Mouse (Mus musculus) B cell, adult 2 months (primary cell): ENCODE data around the gene Bhlha15.

ENCODE experiments used
- DNase-seq, 2 experiments: peaks; one replicate each; pipeline ENCODE4 v3.0.0; 2022

Bhlha15 gene

DNA sequence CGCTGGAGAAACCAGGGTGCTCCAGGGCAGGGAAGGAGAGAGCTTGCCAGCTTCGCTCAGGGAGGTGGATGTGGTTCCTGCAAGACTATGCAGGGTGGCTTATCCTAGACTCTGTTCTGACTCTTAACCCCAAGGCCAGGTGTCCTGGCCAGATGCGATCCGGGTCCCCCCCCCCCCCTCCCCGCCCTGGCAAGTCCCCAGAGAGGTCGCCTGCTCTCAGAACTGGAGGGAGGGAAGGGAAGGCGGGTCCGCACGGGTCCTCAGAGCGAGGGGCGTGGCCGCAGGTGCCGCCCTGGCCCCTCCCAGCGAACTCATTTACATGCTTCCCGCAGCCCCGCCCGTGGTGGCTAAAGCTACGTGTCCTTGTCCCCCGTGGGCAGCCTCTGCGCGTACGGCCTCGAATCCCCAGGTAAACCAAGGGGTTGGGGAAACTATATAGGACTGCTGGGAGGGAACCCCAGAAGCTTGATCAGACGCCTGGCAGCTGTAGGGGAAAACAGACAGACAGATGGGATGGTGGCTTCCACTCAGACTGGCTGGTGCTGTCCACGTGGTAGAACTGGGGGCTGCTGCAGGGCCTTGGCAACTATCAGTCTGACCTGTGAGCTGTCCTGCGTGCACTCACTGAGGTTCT is at the start of gene Bhlha15:
Gene Bhlha15 (plus strand): TSS at position 337 of the 634 bp plus-strand sequence.
- peak; percentile 78 to 79 for DNase-seq

DNA sequence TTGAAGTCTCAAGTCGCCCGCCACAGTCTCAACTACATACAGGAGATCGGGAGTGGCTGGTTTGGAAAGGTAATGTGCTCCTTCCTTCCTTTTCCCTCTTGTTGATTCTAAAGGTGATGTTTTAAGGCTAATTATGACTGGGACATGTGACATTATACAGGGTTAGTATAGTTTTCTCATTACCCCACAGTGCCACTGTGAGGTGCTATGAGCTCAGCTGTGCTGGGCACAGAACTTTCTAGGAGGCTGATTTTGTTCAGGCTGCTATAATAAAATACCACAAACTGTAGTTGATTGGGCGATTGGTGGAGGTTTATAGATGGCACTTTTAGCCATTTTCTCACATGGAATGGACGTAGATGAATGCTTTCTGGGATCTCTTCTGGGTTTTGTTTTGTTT is 46.6 kb upstream of the Bhlha15 start:
- DNase-seq, result no peak

DNA sequence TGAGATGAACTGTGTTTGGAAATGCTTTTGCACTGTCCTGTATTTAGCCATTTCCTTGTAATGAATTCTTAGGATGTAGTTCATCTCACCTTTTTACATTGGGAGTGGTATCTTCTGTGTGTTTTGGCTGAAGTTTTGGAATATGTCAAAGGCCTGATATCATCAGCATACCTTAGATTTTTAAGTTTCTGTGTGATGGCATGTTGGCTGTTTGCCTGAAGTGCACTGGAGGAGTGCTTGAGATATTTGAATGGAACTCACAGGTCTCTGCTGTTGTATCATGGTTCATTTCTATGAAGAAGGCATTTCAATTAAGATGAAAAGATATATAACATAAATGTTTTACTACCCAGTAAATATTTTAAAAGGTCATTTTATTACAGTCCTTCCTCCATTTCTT is 43.2 kb upstream of the Bhlha15 start:
- no peak for DNase-seq

DNA sequence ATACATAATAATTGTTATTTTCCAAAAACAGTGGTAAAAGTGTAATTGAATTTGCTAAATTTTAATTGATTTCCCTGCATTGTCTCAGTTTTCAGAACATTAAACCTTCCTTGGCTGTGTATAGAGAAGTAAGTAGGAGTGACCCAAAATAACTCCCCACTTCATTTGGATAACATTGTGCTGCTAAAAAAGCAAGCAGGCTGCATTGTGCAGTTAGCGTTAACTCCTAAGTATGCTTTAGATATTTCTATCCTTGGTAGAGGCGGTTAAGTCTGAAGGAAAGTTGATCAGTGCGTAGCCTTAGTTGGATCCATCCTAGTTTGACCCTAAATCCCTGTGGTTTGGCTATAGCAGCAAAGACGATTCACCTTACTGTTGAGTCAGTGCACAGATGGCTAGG is 40.6 kb upstream of the Bhlha15 start:
- no peak for DNase-seq

DNA sequence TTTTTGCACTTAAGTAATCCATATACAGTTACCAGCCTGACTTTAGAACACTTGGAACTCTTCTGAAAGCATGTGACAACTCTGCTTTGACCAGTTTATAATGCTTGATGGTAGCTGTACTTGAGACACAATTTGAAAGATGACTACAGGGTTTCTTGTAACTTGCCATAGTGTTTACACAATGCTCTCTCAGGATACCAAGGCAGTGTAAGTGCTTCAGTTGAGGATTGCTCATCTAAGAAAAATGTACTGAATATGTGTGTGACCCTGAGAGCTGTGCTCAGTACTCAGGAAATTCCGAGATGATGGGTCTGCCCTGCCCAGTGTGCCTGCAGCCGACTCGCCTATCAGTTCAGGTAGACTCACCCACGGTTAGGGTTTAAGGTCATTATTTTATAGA is 38.8 kb upstream of the Bhlha15 start:
- DNase-seq, result no peak

DNA sequence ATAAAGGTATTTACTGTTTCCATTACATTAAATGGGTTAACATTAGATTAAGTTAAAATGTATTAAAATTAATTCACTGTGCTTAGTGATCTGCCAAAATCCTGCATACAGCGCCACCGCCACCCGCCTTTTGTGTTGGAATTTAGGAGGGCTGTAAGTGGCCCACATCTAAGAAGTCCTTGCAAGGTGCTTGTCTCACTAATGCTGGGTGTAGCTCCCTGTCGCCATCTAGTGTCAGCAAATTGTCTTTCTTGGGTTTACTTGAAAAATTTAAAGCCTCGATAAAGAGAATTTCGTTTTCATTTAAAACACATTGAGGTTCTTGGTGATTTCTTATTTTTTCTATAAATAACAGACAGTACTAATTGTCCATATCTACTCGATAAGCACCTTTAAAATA is 35.6 kb upstream of the Bhlha15 start:
- peak; percentile 78 to 81 for DNase-seq

DNA sequence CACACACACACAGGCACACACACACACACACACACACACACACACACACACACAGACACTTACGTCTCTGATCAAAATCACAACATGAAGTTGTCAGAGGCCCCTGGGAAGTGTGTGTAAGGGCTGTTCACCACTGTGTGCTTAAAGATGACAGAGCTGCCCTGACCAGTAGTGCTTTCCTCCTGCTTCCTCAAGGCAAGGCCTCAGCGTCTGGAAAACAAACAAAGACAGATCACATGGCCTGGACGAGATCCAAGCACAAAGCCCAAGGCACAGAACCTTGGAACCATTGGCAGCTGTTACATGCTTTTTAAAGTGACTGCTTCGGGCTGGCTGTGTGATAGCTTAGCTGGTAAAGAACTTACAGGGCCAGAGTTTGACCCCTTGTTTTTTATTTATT is 31.5 kb upstream of the Bhlha15 start:
- no peak for DNase-seq

DNA sequence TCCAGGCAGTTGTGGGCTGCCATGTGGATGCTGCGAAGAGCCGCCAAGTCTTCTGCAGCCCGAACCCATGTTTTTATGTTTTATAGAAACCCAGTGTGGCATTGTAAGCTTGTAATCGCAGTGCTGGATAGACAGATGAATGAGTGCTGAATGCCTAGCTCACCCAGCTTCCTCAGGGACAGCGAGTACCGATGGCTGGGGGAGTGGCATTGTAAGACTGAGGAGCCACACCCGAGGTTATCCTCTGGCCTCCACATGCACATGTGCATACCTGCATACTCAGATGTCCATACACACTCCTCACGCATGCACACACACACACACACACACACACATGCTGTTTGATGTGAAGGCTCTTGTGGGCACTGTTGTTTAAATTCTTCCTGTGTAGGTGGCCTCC is 30.9 kb upstream of the Bhlha15 start:
- DNase-seq, result no peak

DNA sequence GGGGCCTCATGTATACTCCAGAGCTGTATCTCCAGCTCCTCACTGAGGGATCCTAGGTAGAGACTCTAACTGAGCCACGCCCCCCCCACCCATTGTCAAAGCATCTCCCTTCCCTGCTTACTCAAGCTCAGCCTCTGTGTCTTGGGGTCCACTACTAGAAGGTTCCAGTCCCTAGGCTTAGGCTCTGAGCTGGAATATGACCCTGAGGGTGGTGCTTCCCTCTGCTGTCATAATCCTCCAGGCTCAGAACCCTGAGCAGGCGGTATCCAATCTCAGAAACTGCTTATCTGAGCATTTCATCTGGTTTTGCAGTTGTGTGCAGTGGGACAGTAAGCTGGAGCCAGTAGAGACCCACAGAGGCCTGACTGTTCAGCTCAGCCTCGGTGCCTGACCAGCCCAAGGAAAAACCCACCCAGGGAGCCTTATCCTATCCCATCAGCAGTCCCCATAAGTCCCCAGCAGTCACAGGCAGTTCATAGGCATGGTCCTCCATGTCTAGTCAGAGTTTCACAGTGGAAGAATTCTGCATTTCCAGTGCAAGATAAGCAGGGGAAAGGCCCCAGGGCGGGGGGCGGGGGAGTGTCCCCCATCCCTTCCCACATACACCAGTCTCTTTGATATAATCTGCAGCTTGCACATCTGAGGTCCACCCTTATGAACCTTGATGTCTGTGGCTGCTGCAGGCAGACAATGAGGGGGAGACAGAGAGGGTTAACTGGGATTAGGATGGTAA is 27.8 kb upstream of the Bhlha15 start:
- DNase-seq, result no peak

DNA sequence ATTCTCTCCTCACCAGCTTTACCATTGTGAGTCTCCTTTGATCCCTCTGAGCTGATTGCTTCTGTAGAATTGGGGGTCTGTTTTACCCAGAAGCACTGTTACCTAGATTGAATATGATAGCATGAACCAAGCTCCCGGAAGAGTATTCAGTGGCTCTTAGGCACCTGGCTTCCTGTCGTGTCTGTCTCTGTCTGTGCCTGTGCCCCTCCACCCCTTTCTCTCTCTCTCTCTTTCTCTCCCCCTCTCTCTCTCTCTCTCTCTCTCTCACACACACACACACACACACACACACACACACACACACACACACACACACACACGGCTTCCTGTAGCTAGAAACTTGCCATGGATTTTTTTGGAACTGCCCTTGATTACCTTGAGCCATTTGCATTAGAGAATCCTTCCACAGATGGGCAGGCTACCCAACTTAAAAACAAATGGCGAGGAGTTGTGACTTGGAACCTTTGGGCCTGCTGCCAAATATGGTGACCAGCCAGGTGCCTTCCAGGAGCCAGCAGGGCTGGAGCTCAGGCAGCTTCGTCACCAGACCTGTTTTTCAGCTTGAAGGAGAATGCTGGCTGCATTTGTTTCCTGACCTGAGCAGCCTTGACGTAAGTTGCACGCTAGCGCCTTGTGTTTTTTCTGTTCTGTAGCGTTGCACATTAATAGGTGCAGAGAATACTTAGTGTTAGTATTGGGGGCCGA is 27.1 kb upstream of the Bhlha15 start:
- no peak for DNase-seq

DNA sequence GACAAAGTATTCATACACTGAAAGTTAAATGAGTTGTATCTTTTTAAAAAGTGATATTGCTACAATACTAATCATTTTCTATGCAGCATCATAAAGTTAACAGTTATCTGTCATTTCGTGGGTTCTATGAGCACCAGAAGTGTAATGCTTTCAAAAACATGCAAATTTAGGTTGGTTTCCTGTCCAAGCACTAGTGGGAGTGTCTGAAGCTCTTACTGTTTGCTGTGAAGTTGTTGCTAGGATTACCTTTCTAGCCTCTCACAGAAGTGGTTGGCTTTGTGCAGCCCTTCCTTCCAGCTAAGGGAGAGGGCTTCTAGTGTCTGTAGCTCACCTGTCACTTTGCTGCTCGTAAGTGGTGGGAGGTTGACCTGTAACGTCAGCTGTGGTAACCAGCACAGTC is 24.3 kb upstream of the Bhlha15 start:
- DNase-seq, result no peak

DNA sequence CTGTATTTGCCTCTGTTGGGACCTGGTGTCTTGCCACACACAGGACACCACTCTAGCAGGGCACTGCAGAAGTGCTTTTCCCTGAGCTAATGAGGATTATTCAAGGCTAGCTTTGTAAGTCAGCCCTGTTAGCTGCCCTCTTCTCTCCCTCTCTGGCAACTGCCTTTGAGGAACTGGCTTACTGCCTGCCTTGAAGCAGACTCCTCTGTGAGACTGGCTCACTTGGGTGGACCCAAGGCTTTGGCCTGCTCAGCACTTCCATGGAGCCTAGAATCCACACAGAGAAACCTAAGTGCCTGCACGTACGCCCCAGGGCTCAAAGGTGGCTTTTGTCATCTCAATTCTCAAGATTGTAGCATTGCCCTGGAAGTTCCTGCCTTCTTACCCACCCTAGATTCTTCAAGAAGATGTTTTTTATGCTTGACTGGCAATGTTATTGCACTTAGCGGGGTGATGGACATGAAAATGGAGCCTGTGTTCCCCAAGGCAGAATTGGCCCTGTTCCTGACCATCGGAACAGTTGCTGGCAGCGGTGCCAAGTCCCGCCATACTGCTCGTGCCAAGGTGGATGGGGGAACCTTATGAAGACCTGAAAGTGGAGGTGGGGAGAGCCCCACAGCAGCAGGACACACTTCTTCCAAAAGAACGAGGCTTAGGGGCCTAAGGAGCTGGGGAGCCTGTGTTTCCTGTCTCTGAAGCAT is 20.7 kb upstream of the Bhlha15 start:
- DNase-seq, result no peak

DNA sequence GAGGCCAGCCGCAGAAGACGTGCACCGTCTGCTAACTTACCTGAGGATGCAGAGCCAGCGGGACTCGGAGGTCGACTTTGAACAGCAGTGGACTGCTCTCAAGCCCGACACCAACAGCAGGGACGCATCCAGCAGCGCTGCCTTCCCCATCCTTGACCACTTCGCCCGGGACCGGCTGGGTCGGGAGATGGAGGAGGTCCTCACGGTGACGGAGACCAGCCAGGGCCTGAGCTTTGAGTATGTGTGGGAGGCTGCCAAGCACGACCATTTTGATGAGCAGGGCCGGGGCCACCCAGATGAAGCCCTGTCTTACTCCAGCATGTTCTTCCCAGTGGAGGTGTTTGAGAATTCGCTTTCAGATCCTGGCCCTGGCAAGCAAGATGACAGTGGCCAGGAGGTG is 16.4 kb upstream of the Bhlha15 start:
- DNase-seq, result no peak

DNA sequence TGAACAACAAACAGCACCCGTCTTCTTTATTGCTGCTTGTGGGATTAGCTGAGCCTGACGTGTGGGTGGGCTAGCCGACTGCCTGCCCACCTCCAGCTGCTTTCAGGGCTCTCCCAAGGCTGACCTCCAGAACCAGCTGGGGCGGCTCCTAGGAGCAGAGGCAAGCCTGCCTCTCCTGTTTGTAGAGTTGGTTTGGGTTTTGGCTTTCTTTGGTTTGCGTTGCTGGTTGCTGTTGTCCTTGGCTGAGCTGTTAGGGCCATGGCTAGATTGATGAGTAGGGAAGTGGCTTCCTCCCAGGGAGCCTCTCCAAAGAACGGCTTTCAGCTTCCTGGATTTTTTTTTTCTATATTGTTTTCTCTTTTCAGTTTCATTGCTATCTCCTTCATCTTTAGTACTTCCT is 11.9 kb upstream of the Bhlha15 start:
- DNase-seq, result no peak

DNA sequence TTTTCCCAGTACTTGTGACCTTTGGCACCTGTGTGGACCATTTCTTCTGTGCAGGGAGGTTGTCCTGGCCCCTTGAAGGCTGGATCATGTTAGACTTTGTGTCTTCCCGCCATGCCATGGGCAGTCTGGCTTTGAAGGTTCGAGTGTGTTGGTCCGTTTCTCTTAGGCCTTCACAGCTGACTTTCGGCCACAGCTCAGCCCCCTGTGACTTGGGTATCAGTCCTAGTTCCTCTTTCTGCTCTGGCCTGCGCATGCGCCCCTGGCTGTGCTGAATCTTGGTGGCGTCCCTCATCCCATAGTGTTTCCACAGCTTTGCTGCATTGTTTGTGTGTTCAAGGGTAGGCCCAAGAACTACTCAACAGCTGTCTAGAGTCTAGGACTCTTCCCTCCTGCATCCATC is 8.8 kb upstream of the Bhlha15 start:
- DNase-seq, result peak; percentile 92 to 93

DNA sequence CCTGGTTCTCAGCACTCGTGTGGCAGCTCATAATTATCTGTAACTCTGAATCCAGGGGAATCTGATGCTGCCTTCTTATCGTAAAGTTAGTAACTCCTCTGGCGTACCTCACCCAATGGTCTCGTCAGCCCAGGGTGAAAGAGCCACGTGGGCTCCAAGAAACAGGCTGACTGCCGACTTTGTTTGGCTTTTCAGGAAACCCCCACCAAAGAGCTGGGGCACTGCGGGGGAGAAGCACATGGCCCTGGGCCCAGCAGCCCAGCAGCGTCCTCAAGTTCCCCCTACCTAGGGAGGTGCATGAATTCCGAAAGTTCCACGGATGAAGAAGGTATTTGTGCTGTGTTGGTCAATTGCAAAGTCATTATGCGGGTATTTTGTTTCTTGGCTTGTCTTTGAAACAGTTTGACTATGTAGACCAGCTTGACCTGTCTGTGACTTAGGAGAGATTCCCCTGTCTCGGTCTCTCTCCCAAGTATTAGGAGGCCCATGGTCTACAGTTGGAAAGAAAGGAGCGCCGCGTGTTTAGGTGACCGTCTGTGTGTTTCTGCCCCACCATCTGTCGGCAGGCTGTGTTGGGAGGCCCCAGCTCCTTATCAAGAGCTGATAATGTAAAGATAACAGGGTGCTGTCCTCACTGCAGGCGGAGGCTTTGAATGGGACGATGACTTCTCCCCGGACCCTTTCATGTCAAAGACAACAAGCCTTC is 7.4 kb upstream of the Bhlha15 start:
- no peak for DNase-seq

DNA sequence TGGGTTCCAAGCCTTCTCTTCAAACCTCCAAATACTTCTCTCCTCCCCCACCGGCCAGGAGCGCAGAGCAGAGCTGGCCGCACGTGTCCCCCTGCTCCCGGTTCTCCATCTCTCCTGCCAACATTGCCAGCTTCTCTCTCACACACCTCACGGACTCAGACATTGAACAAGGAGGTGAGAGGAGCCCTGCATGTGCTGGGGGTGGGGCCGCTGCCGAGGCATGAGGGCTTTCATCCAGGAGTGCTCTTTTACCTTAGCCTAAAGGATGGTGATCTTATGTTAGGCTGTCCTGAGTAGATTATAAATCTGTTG is 6.9 kb upstream of the Bhlha15 start:
- no peak for DNase-seq

DNA sequence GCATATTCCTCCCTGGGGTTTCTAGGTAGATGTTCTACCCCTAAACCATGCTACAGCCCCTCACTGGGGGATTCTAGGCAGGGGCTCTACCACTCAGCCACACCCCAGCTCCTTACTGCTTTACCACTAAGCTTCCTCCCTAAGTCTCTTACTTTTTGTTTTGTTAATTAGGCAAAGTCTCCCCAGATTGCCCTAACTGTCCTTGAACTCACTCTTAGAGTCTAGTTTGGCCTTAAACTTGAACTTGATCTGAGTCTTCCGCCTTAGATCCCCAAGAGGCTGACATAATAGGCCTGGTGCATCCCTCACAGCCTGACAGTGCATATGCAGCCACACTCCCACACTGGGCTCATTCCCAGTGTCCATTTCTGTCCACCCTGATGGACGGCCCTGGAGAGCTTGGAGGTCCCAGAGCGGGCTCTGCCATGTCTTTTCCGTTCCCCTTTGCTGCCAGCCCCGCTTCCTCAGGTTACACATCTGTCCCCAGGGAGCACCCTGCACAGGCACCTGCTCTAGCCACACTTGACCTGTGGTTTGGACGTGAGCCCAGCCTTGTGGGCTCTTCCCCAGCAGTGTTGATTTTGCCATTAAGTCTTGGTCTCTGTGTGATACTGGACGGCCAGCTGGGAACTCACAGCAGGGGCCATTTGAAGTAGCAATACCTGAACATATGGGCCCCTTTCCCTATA is 6.3 kb upstream of the Bhlha15 start:
- DNase-seq, result peak; percentile 48 to 50

DNA sequence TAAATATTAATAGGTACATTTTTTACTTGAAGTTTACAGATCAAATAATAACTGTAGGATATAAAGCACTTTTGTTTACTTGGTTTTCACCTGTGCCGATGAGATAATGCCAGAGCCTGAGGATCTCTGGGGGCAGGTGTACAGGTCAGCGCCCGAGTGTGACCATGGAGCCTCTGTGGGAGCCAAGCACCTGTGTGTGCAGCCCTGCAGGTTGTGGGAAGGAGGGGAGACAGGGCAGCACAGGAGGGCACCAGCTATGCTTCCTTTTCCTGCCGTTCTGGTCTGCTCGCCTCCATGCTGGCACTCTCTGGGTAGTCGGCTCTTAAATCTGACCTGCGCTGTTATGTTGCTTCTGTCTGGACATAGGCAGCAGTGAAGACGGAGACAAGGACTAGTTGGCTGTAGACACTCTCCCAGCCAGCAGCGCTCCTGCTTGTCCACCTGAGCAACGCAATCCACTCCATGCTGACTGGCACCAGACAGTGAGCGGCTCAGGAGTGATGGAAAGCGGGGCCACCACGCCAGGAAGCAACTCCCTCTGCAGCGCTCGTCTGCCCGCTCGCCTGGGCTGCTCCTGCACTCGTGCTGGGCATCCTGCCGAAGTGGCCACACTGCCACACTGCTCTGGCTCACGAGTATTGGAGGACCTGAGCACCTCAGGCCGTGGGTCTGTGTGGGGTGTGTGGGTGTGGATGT is 5.6 kb upstream of the Bhlha15 start:
- DNase-seq, result peak; percentile 32 to 35

DNA sequence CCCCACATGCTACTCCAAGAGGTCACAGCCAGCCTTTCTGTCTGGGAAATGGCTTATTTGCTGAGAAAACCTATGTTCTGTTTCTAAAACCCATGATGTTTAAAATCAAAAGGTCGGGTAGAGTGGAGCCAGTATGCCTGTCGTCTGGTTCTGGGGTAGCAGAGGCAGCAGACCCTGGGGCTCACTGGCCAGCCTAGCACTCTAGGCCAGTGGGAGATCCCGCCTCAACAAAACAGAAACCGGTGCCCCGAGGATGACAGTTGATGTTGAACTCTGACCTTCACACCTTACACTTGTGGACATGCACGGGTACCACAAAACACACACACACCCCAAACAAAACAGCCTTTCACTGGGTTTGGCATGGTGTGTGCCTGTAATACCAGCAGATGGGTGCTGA is 1.7 kb upstream of the Bhlha15 start:
- DNase-seq, result no peak

DNA sequence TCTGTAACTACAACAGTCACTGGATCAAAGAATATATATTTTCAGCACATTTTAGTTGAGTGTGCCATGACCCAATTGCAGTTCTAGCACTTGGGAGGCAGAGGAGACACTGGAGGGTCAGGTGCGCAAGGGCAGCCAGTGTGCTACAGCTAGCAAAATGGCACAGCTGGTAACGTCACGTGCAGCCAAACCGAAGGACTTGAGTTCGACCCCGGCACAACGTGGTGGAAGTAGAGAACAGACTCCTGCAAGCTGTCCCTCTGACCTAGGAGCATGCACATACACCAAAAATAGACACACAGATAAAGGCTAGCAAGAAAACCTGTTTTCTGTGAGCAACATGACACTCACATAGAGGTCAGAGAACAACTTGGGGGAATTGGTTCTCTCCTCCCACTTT is 759 bp upstream of the Bhlha15 start:
- DNase-seq, result no peak

DNA sequence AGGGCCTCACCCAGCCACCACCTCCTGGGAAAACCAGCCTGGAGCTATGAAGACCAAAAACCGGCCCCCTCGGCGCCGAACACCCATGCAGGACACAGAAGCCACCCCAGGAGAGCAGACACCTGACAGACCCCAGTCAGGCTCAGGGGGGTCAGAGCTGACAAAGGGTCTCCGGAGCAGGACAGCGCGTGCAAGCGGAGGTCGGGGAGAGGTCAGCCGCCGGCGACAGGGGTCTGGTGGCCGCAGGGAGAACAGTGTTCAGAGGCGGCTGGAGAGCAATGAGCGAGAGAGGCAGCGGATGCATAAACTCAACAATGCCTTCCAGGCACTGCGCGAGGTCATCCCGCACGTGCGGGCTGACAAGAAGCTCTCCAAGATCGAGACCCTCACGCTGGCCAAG is 940 bp downstream of the Bhlha15 start:
- DNase-seq, result no peak
